Mouse (Mus musculus): ENCODE measurements around the gene Rnase4. TPM values are rescaled to one million over a fixed set of nuclear protein-coding genes. Genes with fewer than 3 reads are reported as not detected.
A peak's percentile ranks its signal among the peaks of the same experiment; 100 is the strongest.

Gene Rnase4
- total and polyA plus RNA-seq, 2 experiments from 2014 or later, result 29.1 to 53.3 TPM

DNA sequence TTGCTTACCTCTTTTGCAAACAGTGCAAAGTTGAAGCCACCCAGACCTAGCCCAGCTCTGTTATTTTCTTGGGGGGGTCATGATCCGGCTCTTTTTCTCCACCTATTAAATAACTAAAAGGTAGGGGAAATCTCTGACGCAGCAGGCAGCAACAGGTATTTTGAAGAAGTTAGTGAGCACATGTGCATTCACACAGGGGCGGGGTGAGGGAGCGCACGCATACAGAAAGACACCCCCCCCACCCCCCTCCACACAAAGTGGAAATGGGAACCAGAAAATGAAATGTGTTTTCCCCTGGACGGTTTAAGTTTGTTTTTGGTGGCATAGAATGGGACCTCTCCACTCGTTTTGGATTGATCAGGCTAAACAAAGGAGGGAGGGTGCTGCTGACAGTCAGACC is 7.1 kb upstream of the Rnase4 start:
- 28% methylated on average over 7 of the region's 7 CpGs for WGBS
- Histone ChIP-seq H3K36me3 (replicated peaks; ENCODE audit: control insufficient read depth, insufficient read depth, low read length) (no peaks in the 10 kb centered on the region), H3K9ac (replicated peaks; ENCODE audit: low read depth, low read length) (no peak overlapping the region), H3K27me3 (ENCODE audit: control insufficient read depth, insufficient read depth, low read length) (no peaks in the 10 kb centered on the region), H3K4me2 (ENCODE audit: low read depth, low read length) (peak overlapping the region; percentile 81), H3K27ac (ENCODE audit: low read depth) (no peak overlapping the region), H3K4me3 (ENCODE audit: low read depth, low read length) (0 out of 2 replicates have a peak overlapping the region, but pooled peaks have one; percentile 64), H3K4me1 (ENCODE audit: control insufficient read depth, insufficient read depth) (peaks cover 3% of the 10 kb centered on the region; the same call in 1 of the 2 replicates), H3K9me3 (replicated peaks; ENCODE audit: control insufficient read depth, low read length) (no peaks in the 10 kb centered on the region)
- TF ChIP-seq CTCF (IDR thresholded peaks at IDR 0.05; ENCODE audit: low read depth), result no peak
- no peak for TF ChIP-seq EP300 (IDR thresholded peaks at IDR 0.05; ENCODE audit: low read depth)
- DNase-seq (ENCODE audit: low spot score) (no peak), ATAC-seq (ENCODE audit: insufficient read depth, low read depth) (no peak)

DNA sequence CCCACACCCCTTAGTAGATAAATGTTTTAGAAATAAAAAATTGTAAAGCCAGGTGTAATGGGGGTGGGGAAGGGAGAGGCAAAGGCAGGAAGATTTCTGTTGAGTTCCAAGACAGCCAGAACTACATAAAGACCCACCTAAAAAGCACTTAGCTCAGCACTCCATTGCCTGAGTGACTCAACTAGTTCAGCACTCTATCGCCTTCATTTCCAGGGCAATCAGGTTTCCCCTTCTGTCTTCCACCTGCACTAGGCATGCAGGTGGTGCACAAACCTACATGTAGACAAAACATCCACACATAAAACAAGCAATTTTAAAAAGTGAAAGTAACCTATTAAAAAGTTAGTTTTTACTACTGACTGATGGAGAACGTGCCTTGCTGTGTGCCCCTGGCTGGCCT is 5.8 kb upstream of the Rnase4 start:
- no peak overlapping the region for H3K9ac ChIP-seq (replicated peaks; ENCODE audit: low read depth, low read length)
- ATAC-seq (ENCODE audit: insufficient read depth, low read depth), result no peak
- DNase-seq (ENCODE audit: low spot score), result no peak
- no peak overlapping the region for H3K4me3 ChIP-seq (ENCODE audit: low read depth, low read length)
- H3K4me1 ChIP-seq (ENCODE audit: control insufficient read depth, insufficient read depth), result peaks cover 3% of the 10 kb centered on the region; the same call in 1 of the 2 replicates
- H3K4me2 ChIP-seq (ENCODE audit: low read depth, low read length), result no peak overlapping the region
- no peaks in the 10 kb centered on the region for H3K27me3 ChIP-seq (ENCODE audit: control insufficient read depth, insufficient read depth, low read length)
- H3K27ac ChIP-seq (ENCODE audit: low read depth), result no peak overlapping the region
- H3K9me3 ChIP-seq (replicated peaks; ENCODE audit: control insufficient read depth, low read length), result no peaks in the 10 kb centered on the region
- no peaks in the 10 kb centered on the region for H3K36me3 ChIP-seq (replicated peaks; ENCODE audit: control insufficient read depth, insufficient read depth, low read length)
- WGBS, result 83% methylated on average over 2 of the region's 2 CpGs
- TF ChIP-seq EP300 (IDR thresholded peaks at IDR 0.05; ENCODE audit: low read depth) (no peak), CTCF (IDR thresholded peaks at IDR 0.05; ENCODE audit: low read depth) (no peak)

DNA sequence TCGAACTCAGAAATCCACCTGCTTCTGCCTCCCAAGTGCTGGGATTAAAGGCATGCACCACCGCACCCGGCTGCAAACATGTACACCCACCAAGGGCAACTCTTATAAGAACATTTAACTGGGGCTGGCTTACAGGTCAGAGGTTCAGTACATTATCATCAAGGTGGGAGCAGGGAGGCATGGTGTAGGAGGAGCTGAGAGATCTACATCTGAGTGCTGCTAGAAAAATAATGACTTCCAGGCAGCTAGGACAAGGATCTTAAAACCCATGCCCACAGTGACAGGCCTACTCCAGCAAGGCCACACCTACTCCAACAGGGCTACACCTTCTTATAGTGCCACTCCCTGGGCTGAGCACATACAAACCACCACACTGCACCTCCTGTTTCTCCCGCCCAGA is 5.0 kb upstream of the Rnase4 start:
- WGBS, result 78% methylated on average over 4 of the region's 4 CpGs

DNA sequence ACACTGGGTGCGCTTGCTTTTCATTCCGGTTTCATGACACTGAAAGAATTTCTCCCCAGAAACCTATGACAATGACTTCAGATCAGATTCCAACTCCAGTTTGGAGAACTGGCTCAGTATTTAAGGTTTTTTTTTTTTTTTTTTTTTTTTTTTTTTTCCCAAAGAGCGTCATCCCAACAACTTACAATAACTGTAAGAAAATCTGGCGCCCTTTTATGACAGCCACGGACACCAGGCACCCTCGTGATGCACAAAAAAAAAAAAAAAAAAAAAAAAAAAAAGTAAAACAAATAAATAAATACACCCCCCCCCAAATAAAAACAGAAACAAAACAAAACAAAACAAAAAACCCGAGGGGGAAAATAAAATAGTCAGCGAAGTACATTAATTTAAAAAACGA is 3.1 kb upstream of the Rnase4 start:
- WGBS, result 19% methylated on average over 9 of the region's 9 CpGs
- peak overlapping the region; percentile 80 for H3K4me3 ChIP-seq (ENCODE audit: low read depth, low read length)
- 0 out of 2 replicates have a peak overlapping the region, but pooled peaks have one; percentile 62 for H3K9ac ChIP-seq (replicated peaks; ENCODE audit: low read depth, low read length)
- no peaks in the 10 kb centered on the region for H3K27me3 ChIP-seq (ENCODE audit: control insufficient read depth, insufficient read depth, low read length)
- no peak for DNase-seq (ENCODE audit: low spot score)
- no peak for ATAC-seq (ENCODE audit: insufficient read depth, low read depth)
- H3K36me3 ChIP-seq (replicated peaks; ENCODE audit: control insufficient read depth, insufficient read depth, low read length), result no peaks in the 10 kb centered on the region
- H3K4me1 ChIP-seq (ENCODE audit: control insufficient read depth, insufficient read depth), result peaks cover under 1% of the 10 kb centered on the region; the same call in 1 of the 2 replicates
- TF ChIP-seq CTCF (IDR thresholded peaks at IDR 0.05; ENCODE audit: low read depth) (no peak), EP300 (IDR thresholded peaks at IDR 0.05; ENCODE audit: low read depth) (no peak)
- no peaks in the 10 kb centered on the region for H3K9me3 ChIP-seq (replicated peaks; ENCODE audit: control insufficient read depth, low read length)
- H3K4me2 ChIP-seq (ENCODE audit: low read depth, low read length), result peak overlapping the region; percentile 83
- H3K27ac ChIP-seq (ENCODE audit: low read depth), result peak overlapping the region; percentile 87

More for the DNA sequence above, 5.0 kb upstream of the Rnase4 start:
- H3K27ac ChIP-seq (ENCODE audit: low read depth), result no peak overlapping the region
- no peaks in the 10 kb centered on the region for H3K9me3 ChIP-seq (replicated peaks; ENCODE audit: control insufficient read depth, low read length)
- H3K4me3 ChIP-seq (ENCODE audit: low read depth, low read length), result no peak overlapping the region
- no peaks in the 10 kb centered on the region for H3K27me3 ChIP-seq (ENCODE audit: control insufficient read depth, insufficient read depth, low read length)
- H3K4me2 ChIP-seq (ENCODE audit: low read depth, low read length), result no peak overlapping the region
- peaks cover 3% of the 10 kb centered on the region; the same call in 1 of the 2 replicates for H3K4me1 ChIP-seq (ENCODE audit: control insufficient read depth, insufficient read depth)
- no peak for TF ChIP-seq CTCF (IDR thresholded peaks at IDR 0.05; ENCODE audit: low read depth)
- no peak for TF ChIP-seq EP300 (IDR thresholded peaks at IDR 0.05; ENCODE audit: low read depth)
- no peak overlapping the region for H3K9ac ChIP-seq (replicated peaks; ENCODE audit: low read depth, low read length)
- DNase-seq (ENCODE audit: low spot score) (no peak), ATAC-seq (ENCODE audit: insufficient read depth, low read depth) (no peak)
- no peaks in the 10 kb centered on the region for H3K36me3 ChIP-seq (replicated peaks; ENCODE audit: control insufficient read depth, insufficient read depth, low read length)

DNA sequence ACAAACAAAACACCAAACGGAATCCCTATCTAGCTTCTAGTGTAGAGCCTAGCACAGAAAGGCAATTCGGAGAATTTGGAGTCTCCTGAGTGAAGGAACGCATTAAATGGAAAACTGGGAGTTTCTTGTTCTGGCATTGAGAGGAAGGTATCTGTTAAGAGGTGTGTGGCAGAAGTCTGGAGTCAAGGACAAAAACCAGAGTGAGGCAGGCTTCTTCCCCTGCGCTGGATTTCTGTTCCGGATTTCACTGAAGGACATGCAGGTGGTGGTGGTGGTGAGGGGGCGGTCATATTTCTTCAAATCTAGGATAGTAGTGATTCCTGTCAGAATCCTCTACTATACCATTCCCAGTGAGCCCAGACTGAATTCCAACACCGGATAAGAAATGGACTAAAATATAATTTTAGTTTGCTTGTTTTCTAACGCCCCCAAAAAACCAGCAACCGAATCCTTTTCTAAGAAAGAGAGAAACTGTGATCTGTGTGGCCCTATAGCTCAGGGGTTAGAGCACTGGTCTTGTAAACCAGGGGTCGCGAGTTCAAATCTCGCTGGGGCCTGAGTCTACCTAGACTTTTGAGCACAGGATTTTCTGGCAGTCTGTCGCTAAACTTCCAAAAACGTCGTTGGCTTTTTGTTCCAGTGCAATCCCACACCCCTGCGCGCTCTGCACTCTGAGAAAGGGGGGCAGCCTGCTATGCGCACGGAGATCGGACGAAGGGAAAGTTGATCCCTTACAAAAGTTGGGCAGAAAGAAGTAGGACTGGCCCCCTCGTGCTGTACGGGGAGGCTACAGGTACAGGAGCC is 2.5 kb upstream of the Rnase4 start:
- H3K27me3 ChIP-seq (ENCODE audit: control insufficient read depth, insufficient read depth, low read length), result no peaks in the 10 kb centered on the region
- H3K27ac ChIP-seq (ENCODE audit: low read depth), result peak overlapping the region; percentile 87
- H3K9ac ChIP-seq (replicated peaks; ENCODE audit: low read depth, low read length), result peak overlapping the region; percentile 62
- peak overlapping the region; percentile 80 for H3K4me3 ChIP-seq (ENCODE audit: low read depth, low read length)
- peak; percentile 30 for DNase-seq (ENCODE audit: low spot score)
- H3K4me1 ChIP-seq (ENCODE audit: control insufficient read depth, insufficient read depth), result no peaks in the 10 kb centered on the region
- ATAC-seq (ENCODE audit: insufficient read depth, low read depth), result no peak
- H3K36me3 ChIP-seq (replicated peaks; ENCODE audit: control insufficient read depth, insufficient read depth, low read length), result no peaks in the 10 kb centered on the region
- H3K4me2 ChIP-seq (ENCODE audit: low read depth, low read length), result peak overlapping the region; percentile 83
- WGBS, result 1% methylated on average over 23 of the region's 23 CpGs
- TF ChIP-seq EP300 (IDR thresholded peaks at IDR 0.05; ENCODE audit: low read depth), result no peak
- no peak for TF ChIP-seq CTCF (IDR thresholded peaks at IDR 0.05; ENCODE audit: low read depth)
- no peaks in the 10 kb centered on the region for H3K9me3 ChIP-seq (replicated peaks; ENCODE audit: control insufficient read depth, low read length)
